In the genomic region with DNA sequence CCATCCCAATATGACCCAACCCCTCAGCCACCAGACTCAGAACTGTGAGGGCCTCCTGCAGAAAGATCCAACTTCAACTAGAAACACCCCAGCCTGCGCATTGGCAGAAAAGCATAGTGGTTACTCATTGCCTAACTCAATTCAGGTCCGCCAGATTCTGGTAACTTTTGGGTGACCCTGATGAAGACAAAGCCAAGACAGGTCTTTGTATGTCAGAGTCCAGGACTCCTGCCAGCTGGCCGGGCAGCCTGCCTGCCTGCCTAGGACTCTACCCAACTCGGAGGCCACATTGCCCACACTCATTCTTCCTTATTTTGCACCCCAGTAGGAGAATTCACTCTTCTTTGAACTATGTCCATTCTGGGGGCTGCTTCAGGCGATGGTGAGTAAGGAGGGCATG, we compare ENCODE assay signal across 7 mouse cellular contexts. TPM values are rescaled to one million over a fixed set of nuclear protein-coding genes. Genes with fewer than 3 reads are reported as not detected.
DNase-seq lines count a peak whose midpoint lies in the region; ATAC-seq lines count a peak whose summit lies in the region.

A gene (plus strand): TSS at position 178 of the 400 bp plus-strand sequence.

- H3K4me3 ChIP-seq in megakaryocyte, embryonic 14.5 days (replicated peaks): peak within 1 kb of the TSS; percentile 28
- H3K4me3 ChIP-seq in hindbrain, embryonic 15.5 days: peak within 1 kb of the TSS; percentile 49
- peak within 1 kb of the TSS; percentile 33 for H3K4me3 ChIP-seq in liver, embryonic 12.5 days

- peak within 1 kb of the TSS; percentile 85 for H3K27ac ChIP-seq in hindbrain, embryonic 15.5 days (replicated peaks)
- no peak within 1 kb of the TSS for H3K27ac ChIP-seq in liver, embryonic 12.5 days

- ATAC-seq in megakaryocyte, adult 5-6 weeks (ENCODE audit: poor library complexity, severe bottlenecking): no peak
- peak; percentile 49 for ATAC-seq in hindbrain, embryonic 15.5 days (ENCODE audit: low FRiP score, low read depth)
- ATAC-seq in liver, embryonic 12.5 days: no peak

- no peaks in the 10 kb centered on the region for H3K36me3 ChIP-seq in megakaryocyte, embryonic 14.5 days (replicated peaks; ENCODE audit: low read length)
- no peaks in the 10 kb centered on the region for H3K36me3 ChIP-seq in hindbrain, embryonic 15.5 days
- H3K36me3 ChIP-seq in liver, embryonic 12.5 days: no peaks in the 10 kb centered on the region

- peak within 1 kb of the TSS; percentile 60 for H3K4me2 ChIP-seq in hindbrain, embryonic 15.5 days
- H3K4me2 ChIP-seq in liver, embryonic 12.5 days: peak within 1 kb of the TSS; percentile 54

- H3K9me3 ChIP-seq in megakaryocyte, embryonic 14.5 days: no peaks in the 10 kb centered on the region
- no peaks in the 10 kb centered on the region for H3K9me3 ChIP-seq in hindbrain, embryonic 15.5 days
- no peaks in the 10 kb centered on the region for H3K9me3 ChIP-seq in liver, embryonic 12.5 days (replicated peaks)

- peaks cover 91% of the 10 kb centered on the region for H3K27me3 ChIP-seq in megakaryocyte, embryonic 14.5 days (replicated peaks)
- H3K27me3 ChIP-seq in hindbrain, embryonic 15.5 days: peaks cover 74% of the 10 kb centered on the region
- peaks cover 98% of the 10 kb centered on the region for H3K27me3 ChIP-seq in liver, embryonic 12.5 days (replicated peaks)

- 4% methylated on average over 5 of the region's 5 CpGs for WGBS in hindbrain, embryonic 15.5 days
- WGBS in liver, embryonic 12.5 days (ENCODE audit: insufficient replicate concordance): 26% methylated on average over 5 of the region's 5 CpGs

- H3K9ac ChIP-seq in hindbrain, embryonic 15.5 days: peak within 1 kb of the TSS; percentile 55
- no peak within 1 kb of the TSS for H3K9ac ChIP-seq in liver, embryonic 12.5 days

- no peaks in the 10 kb centered on the region; the same call in 1 of the 2 replicates for H3K4me1 ChIP-seq in megakaryocyte, embryonic 14.5 days
- H3K4me1 ChIP-seq in hindbrain, embryonic 15.5 days (replicated peaks): peaks cover 20% of the 10 kb centered on the region
- H3K4me1 ChIP-seq in liver, embryonic 12.5 days: peaks cover 5% of the 10 kb centered on the region; the same call in 1 of the 2 replicates

- DNase-seq in right cerebral cortex, adult 2 months (ENCODE audit: low spot score in 2 of 2): no peak
- no peak for DNase-seq in frontal cortex, postnatal 25 days (ENCODE audit: low spot score in 2 of 2)
- DNase-seq in spleen, postnatal 14 days (ENCODE audit: low spot score in 2 of 2): no peak

RNA-seq across cellular contexts. Expression of the gene that starts here (rescaled TPM):
- not detected in 2 replicates for polyA plus RNA-seq in megakaryocyte, embryonic 14.5 days (2012; ENCODE audit: insufficient read depth, low replicate concordance)
- not detected in 2 replicates for total RNA-seq in megakaryocyte, adult 5-6 weeks (2015)
- total RNA-seq in megakaryocyte, adult 5-6 weeks (2017): not detected in 2 replicates
- 0.87 and 1.6 TPM in 2 replicates for polyA plus RNA-seq in hindbrain, embryonic 15.5 days (2015; fragmentation: Nextera tagmentation; extraction: Ambion mirVana)
- not detected in 2 replicates for polyA plus RNA-seq in liver, embryonic 12.5 days (2016; fragmentation: Nextera tagmentation; extraction: Ambion mirVana)
